ENCODE assay signal across 17 mouse cellular contexts in genomic region chr3:102605284-102605683, GRCm38 (mm10).
"Had no signal": no experiment of that assay in that cellular context is flagged by ENCODE, and none has a peak within 500 bp of the region (broad histone marks: within the 10 kb centered on the region; RNA-seq: fewer than 3 reads in every experiment).

No protein-coding gene starts in this region.

- DNase-seq: lung, embryonic 14.5 days; lung, postnatal 10 days; lung, postnatal 4 days; midbrain, embryonic 14.5 days; right cerebral cortex, adult 18-20 months; right cerebral cortex, postnatal 25 days; right cerebral cortex, postnatal 4 days; spleen, adult 18-20 months; thymus, adult 18-20 months; thymus, postnatal 14 days; thymus, postnatal 36 days had no signal

- H3K27ac ChIP-seq: midbrain, embryonic 10.5 days; midbrain, embryonic 12.5 days; neural tube, embryonic 13.5 days; neural tube, embryonic 15.5 days had no signal

- H3K4me2 ChIP-seq: lung, embryonic 14.5 days; midbrain, embryonic 12.5 days; neural tube, embryonic 13.5 days; neural tube, embryonic 15.5 days had no signal

- H3K9ac ChIP-seq: lung, embryonic 14.5 days; midbrain, embryonic 12.5 days; neural tube, embryonic 13.5 days; neural tube, embryonic 15.5 days had no signal

- H3K36me3 ChIP-seq: midbrain, embryonic 10.5 days; midbrain, embryonic 12.5 days; neural tube, embryonic 13.5 days; neural tube, embryonic 15.5 days had no signal

- H3K9me3 ChIP-seq: midbrain, embryonic 10.5 days; midbrain, embryonic 12.5 days; neural tube, embryonic 13.5 days; neural tube, embryonic 15.5 days had no signal

- H3K4me1 ChIP-seq: neural tube, embryonic 13.5 days; neural tube, embryonic 15.5 days had no signal

- ATAC-seq: midbrain, embryonic 16.5 days had no signal

- H3K4me3 ChIP-seq: midbrain, embryonic 10.5 days; midbrain, embryonic 12.5 days; myocyte; neural tube, embryonic 13.5 days; neural tube, embryonic 15.5 days had no signal

- H3K27me3 ChIP-seq: neural tube, embryonic 13.5 days; neural tube, embryonic 15.5 days had no signal
